Mouse (Mus musculus) heart, embryonic 15.5 days (tissue): Measurements from ENCODE around the gene Rad51ap1. TPM values are rescaled to one million over a fixed set of nuclear protein-coding genes. Genes with fewer than 3 reads are reported as not detected.

Source experiments
- ATAC-seq: fragments of 200-750 bp; cut with Nextera tagmentation; replicated peaks from 2 replicates; pipeline ENCODE4 v1.8.0; 2017; ENCODE audit warnings: low read depth, moderate TSS enrichment; ENCODE audit not compliant: insufficient number of reproducible peaks, insufficient read depth, low FRiP score
- H3K27ac ChIP-seq: fragments of 300-500 bp; sonication (generic); 2 replicates; pipeline ENCODE4 v1.5.1; 2015; ENCODE audit warnings: mild to moderate bottlenecking, inconsistent platforms
- H3K27me3 ChIP-seq: fragments of 300-500 bp; sonication (generic); 2 replicates; pipeline ENCODE4 v1.6.1; 2015; ENCODE audit warnings: inconsistent platforms
- H3K36me3 ChIP-seq: fragments of 300-500 bp; sonication (generic); 2 replicates; pipeline ENCODE4 v1.6.1; 2015; ENCODE audit warnings: mild to moderate bottlenecking, inconsistent platforms
- H3K4me1 ChIP-seq: fragments of 300-500 bp; sonication (generic); replicated peaks from 2 replicates; pipeline ENCODE4 v1.6.1; 2015; ENCODE audit warnings: inconsistent platforms
- H3K4me2 ChIP-seq: fragments of 300-500 bp; sonication (generic); 2 replicates; pipeline ENCODE4 v1.6.1; 2015; ENCODE audit warnings: inconsistent platforms, mild to moderate bottlenecking, moderate library complexity
- H3K4me3 ChIP-seq: fragments of 300-500 bp; sonication (generic); 2 replicates; pipeline ENCODE4 v1.5.1; 2015; ENCODE audit warnings: mild to moderate bottlenecking, inconsistent platforms
- H3K9ac ChIP-seq: fragments of 300-500 bp; sonication (generic); 2 replicates; pipeline ENCODE4 v1.6.1; 2015; ENCODE audit warnings: mild to moderate bottlenecking, inconsistent platforms
- H3K9me3 ChIP-seq: fragments of 300-500 bp; sonication (generic); replicated peaks from 2 replicates; pipeline ENCODE4 v1.6.1; 2016; ENCODE audit warnings: inconsistent platforms
- WGBS: fragments of 180-500 bp; shearing (Covaris S2); methylation state at CpG from one replicate; pipeline ENCODE4 v1.1.7; 2015; ENCODE audit warnings: mixed read lengths; 5-methylcytosine and 5-hydroxymethylcytosine counted together
- polyA plus RNA-seq: library from polyadenylated mRNA; unstranded; fragments of >200 nt; fragmentation: Nextera tagmentation; extraction: Ambion mirVana; gene quantifications from 2 replicates; pipeline ENCODE4 v1.2.1, GENCODE M21; 2015

Gene Rad51ap1
- polyA plus RNA-seq, 1 experiment from 2014 or later, result 27.7 TPM

DNA sequence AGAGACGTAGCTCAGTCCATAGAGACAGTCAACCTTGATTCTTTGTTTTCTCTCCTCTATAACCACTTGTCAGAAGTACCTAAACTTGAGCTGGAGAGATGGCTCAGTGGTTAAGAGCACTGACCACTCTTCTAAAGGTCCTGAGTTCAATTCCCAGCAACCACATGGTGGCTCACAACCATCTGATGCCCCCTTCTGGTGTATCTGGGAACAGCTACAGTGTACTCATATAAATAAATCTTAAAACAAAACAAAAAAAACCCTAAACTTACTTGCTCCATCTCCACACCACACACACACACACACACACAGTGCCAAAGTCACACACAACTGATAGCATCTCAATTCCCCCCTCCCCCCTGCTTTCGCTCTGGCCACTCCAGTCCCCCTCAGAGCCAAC is 1.3 kb downstream of the Rad51ap1 start:
- peak overlapping the region; percentile 94 for H3K4me2 ChIP-seq
- ATAC-seq, result no peak
- no peaks in the 10 kb centered on the region for H3K9me3 ChIP-seq
- no peak overlapping the region for H3K27ac ChIP-seq
- H3K4me3 ChIP-seq, result peak overlapping the region; percentile 93
- peaks cover 25% of the 10 kb centered on the region for H3K4me1 ChIP-seq
- H3K27me3 ChIP-seq, result no peaks in the 10 kb centered on the region
- 81% methylated on average over 2 of the region's 2 CpGs for WGBS
- H3K9ac ChIP-seq, result no peak overlapping the region
- H3K36me3 ChIP-seq, result peaks cover 23% of the 10 kb centered on the region

GRCm38 (mm10) chr6:126932896-126933295 is 6.5 kb downstream of the Rad51ap1 start:
- Histone ChIP-seq H3K27ac (no peak overlapping the region), H3K9me3 (no peaks in the 10 kb centered on the region), H3K36me3 (peaks cover 52% of the 10 kb centered on the region), H3K27me3 (no peaks in the 10 kb centered on the region), H3K4me2 (no peak overlapping the region), H3K9ac (no peak overlapping the region), H3K4me1 (0 out of 2 replicates have a peak, but pooled peaks cover 1% of the 10 kb centered on the region), H3K4me3 (no peak overlapping the region)
- WGBS, result 69% methylated on average over 2 of the region's 2 CpGs
- no peak for ATAC-seq

- H3K27ac ChIP-seq, result no peak within 1 kb of the TSS
- 13% methylated on average over 21 of the region's 21 CpGs for WGBS
- H3K4me2 ChIP-seq, result peak within 1 kb of the TSS; percentile 55
- H3K27me3 ChIP-seq, result no peaks in the 10 kb centered on the region
- H3K36me3 ChIP-seq, result peaks cover 37% of the 10 kb centered on the region
- H3K9ac ChIP-seq, result no peak within 1 kb of the TSS
- H3K9me3 ChIP-seq, result no peaks in the 10 kb centered on the region
- peak within 1 kb of the TSS; percentile 35 for H3K4me3 ChIP-seq
- ATAC-seq, result 0 out of 2 replicates have a peak, but pooled peaks have one; percentile 22
- peaks cover 4% of the 10 kb centered on the region for H3K4me1 ChIP-seq
Observed at GRCm38 (mm10) chr6:126921111-126921881, 18.1 kb downstream of the Rad51ap1 start, which contains the start of gene Dyrk4. Dyrk4 (minus strand) TSS chr6:126921839.

GRCm38 (mm10) chr6:126914928-126915327 is 24.5 kb downstream of the Rad51ap1 start:
- Histone ChIP-seq H3K36me3 (no peaks in the 10 kb centered on the region), H3K4me3 (no peak overlapping the region), H3K9me3 (no peaks in the 10 kb centered on the region), H3K27me3 (no peaks in the 10 kb centered on the region), H3K4me1 (no peaks in the 10 kb centered on the region), H3K4me2 (no peak overlapping the region), H3K9ac (no peak overlapping the region), H3K27ac (no peak overlapping the region)
- 77% methylated on average over 5 of the region's 5 CpGs for WGBS
- no peak for ATAC-seq

- no peak overlapping the region for H3K4me2 ChIP-seq
- H3K27ac ChIP-seq, result no peak overlapping the region
- H3K36me3 ChIP-seq, result no peaks in the 10 kb centered on the region
- 57% methylated on average over 4 of the region's 4 CpGs for WGBS
- no peaks in the 10 kb centered on the region for H3K27me3 ChIP-seq
- no peak overlapping the region for H3K9ac ChIP-seq
- ATAC-seq, result no peak
- H3K4me1 ChIP-seq, result no peaks in the 10 kb centered on the region
- H3K9me3 ChIP-seq, result no peaks in the 10 kb centered on the region
- no peak overlapping the region for H3K4me3 ChIP-seq
Observed at GRCm38 (mm10) chr6:126910727-126911126, 28.7 kb downstream of the Rad51ap1 start.

GRCm38 (mm10) chr6:126907876-126908275 is 31.5 kb downstream of the Rad51ap1 start:
- WGBS, result 55% methylated on average over 3 of the region's 3 CpGs
- ATAC-seq, result no peak

GRCm38 (mm10) chr6:126907378-126907777 is 32.0 kb downstream of the Rad51ap1 start:
- no peaks in the 10 kb centered on the region for H3K4me1 ChIP-seq
- H3K9me3 ChIP-seq, result no peaks in the 10 kb centered on the region
- no peaks in the 10 kb centered on the region for H3K27me3 ChIP-seq
- H3K4me3 ChIP-seq, result no peak overlapping the region
- H3K9ac ChIP-seq, result no peak overlapping the region
- H3K4me2 ChIP-seq, result no peak overlapping the region
- WGBS, result 84% methylated on average over 4 of the region's 5 CpGs
- no peak for ATAC-seq
- no peak overlapping the region for H3K27ac ChIP-seq
- no peaks in the 10 kb centered on the region for H3K36me3 ChIP-seq

More at GRCm38 (mm10) chr6:126907876-126908275, 31.5 kb downstream of the Rad51ap1 start:
- Histone ChIP-seq H3K9me3 (no peaks in the 10 kb centered on the region), H3K27me3 (no peaks in the 10 kb centered on the region), H3K4me2 (no peak overlapping the region), H3K36me3 (no peaks in the 10 kb centered on the region), H3K9ac (no peak overlapping the region), H3K4me1 (no peaks in the 10 kb centered on the region), H3K4me3 (no peak overlapping the region), H3K27ac (no peak overlapping the region)

- Histone ChIP-seq H3K27me3 (no peaks in the 10 kb centered on the region), H3K27ac (no peak overlapping the region), H3K4me3 (no peak overlapping the region), H3K4me1 (no peaks in the 10 kb centered on the region), H3K9ac (no peak overlapping the region), H3K4me2 (no peak overlapping the region), H3K9me3 (no peaks in the 10 kb centered on the region), H3K36me3 (no peaks in the 10 kb centered on the region)
- ATAC-seq, result no peak
- WGBS, result 66% methylated on average over 8 of the region's 8 CpGs
Observed at GRCm38 (mm10) chr6:126877118-126877517, 62.3 kb downstream of the Rad51ap1 start.

Other genes starting within 250 kb of the Rad51ap1 start
- 1.5 and 2.2 TPM in 2 replicates for gene Kcna6, start 198.9 kb downstream of the Rad51ap1 start, polyA plus RNA-seq
- 329 and 410 TPM in 2 replicates for gene Ndufa9, start 90.5 kb downstream of the Rad51ap1 start, polyA plus RNA-seq
- gene Akap3, start 86.5 kb downstream of the Rad51ap1 start, polyA plus RNA-seq, result not detected in 2 replicates
- gene Dyrk4, start 17.7 kb downstream of the Rad51ap1 start, polyA plus RNA-seq, result 0.29 TPM in 1 of 2 replicates, not detected in the other
- 12.0 TPM in 2 replicates for gene D6Wsu163e, start 375 bp upstream of the Rad51ap1 start, polyA plus RNA-seq
- 0.08 and 0.11 TPM in 2 replicates for gene Fgf6, start 76.0 kb upstream of the Rad51ap1 start, polyA plus RNA-seq
- gene Fgf23, start 133.3 kb upstream of the Rad51ap1 start, polyA plus RNA-seq, result 0.24 TPM in 2 replicates
- 6.2 and 7.8 TPM in 2 replicates for gene Tigar, start 170.0 kb upstream of the Rad51ap1 start, polyA plus RNA-seq
- 482 and 541 TPM in 2 replicates for gene Ccnd2, start 212.6 kb upstream of the Rad51ap1 start, polyA plus RNA-seq